Mouse (Mus musculus) lung, postnatal 0 days (tissue): Measurements from ENCODE around the gene Arhgap21.

Source experiments
- CTCF ChIP-seq: IDR thresholded peaks from 2 replicates; pipeline ENCODE4 v1.5.1; 2016; ENCODE audit warnings: antibody characterized with exemption, mild to moderate bottlenecking
- EP300 ChIP-seq: IDR thresholded peaks from 2 replicates; pipeline ENCODE4 v1.6.1; 2016; ENCODE audit warnings: antibody characterized with exemption, mild to moderate bottlenecking, control low read depth

DNA sequence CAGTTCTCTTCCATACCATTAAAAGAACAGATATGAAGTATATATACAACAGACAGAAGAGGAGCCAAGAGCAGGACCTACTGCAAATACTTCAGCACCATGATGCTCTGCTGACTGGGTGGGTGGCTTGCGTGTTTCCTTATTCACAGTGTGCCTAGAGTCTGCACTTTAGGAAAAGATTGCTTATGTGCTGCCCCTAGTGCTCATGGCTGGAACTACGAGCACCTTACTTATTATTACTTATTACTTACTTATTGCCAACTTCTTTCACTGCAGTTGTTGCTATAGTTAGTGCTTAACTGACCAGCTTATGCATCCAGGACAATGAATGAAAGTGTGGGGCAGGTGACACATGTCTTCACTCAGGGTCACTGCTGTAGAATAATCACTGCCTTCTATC, 154.7 kb downstream of the Arhgap21 start:
- peak; percentile 45 for TF ChIP-seq CTCF
- TF ChIP-seq EP300: no peak
